24 mouse cellular contexts compared by ENCODE assay signal in the genomic region with DNA sequence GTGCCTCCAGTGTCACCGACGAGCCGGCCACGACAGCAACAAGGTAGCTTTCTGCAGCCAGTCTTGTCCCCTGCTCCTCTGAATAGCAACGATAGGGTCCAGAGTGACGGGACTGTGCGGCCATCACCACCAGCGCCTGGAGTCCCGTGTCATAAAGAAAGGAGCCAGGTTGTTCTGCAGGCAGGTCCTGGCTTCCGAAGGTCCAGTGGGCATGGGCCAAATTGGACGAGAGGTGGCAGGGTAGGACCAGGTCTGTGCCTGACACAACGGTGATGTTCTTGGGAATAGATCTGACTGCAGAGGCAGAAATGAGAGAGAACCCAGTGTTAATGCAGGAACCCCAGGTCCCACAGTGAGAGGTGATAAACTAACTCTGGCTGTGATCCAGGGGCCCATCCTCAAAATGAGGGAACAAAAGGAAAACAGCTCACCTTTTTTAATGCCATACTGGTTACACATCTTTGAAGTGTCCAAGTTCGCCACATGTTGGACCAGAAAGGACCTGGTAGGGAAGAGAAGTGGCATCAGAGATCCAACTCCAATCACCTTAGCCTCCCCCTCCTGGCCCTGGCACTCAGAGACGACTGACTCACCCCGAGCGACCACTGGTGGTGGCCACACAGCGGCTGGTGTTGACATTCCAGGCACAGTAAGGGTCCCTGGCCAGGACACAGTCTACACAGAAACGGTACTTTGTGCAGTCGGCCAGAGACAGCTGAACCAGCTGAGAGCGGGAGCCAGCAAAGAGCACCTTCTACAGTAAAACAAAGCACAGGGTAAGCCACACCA. TPM values are rescaled to one million over a fixed set of nuclear protein-coding genes. Genes with fewer than 3 reads are reported as not detected.
DNase-seq lines count a peak whose midpoint lies in the region; ATAC-seq lines count a peak whose summit lies in the region.
"Had no signal": no experiment of that assay in that cellular context is flagged by ENCODE, and none has a peak within 500 bp of the region (broad histone marks: within the 10 kb centered on the region; RNA-seq: fewer than 3 reads in every experiment).

No protein-coding gene starts in this region.

- H3K27ac ChIP-seq in embryonic facial prominence, embryonic 12.5 days = 0 out of 2 replicates have a peak overlapping the region, but pooled peaks have one; percentile 74
- no peak overlapping the region for H3K27ac ChIP-seq in midbrain, embryonic 15.5 days
- H3K27ac ChIP-seq: forebrain, embryonic 15.5 days; hindbrain, embryonic 12.5 days; kidney, postnatal 0 days had no signal

- no peak overlapping the region for H3K4me2 ChIP-seq in embryonic facial prominence, embryonic 12.5 days (replicated peaks)
- H3K4me2 ChIP-seq in midbrain, embryonic 15.5 days = no peak overlapping the region
- H3K4me2 ChIP-seq: forebrain, embryonic 15.5 days; hindbrain, embryonic 12.5 days had no signal

- H3K9me3 ChIP-seq in embryonic facial prominence, embryonic 12.5 days = no peaks in the 10 kb centered on the region
- no peaks in the 10 kb centered on the region for H3K9me3 ChIP-seq in midbrain, embryonic 15.5 days
- H3K9me3 ChIP-seq: forebrain, embryonic 15.5 days; hindbrain, embryonic 12.5 days; midbrain, embryonic 12.5 days had no signal

- no peak overlapping the region; the same call in 1 of the 2 replicates for H3K9ac ChIP-seq in embryonic facial prominence, embryonic 12.5 days
- no peak overlapping the region for H3K9ac ChIP-seq in midbrain, embryonic 15.5 days
- H3K9ac ChIP-seq: forebrain, embryonic 15.5 days; hindbrain, embryonic 12.5 days; midbrain, embryonic 12.5 days had no signal

- peak; percentile 70 for DNase-seq in cerebellum, adult 11-12 months
- DNase-seq in cerebellum, postnatal 4 days (ENCODE audit: low spot score in 2 of 2) = no peak
- peak; percentile 23 for DNase-seq in kidney, postnatal 10 days
- DNase-seq in kidney, postnatal 14 days = no peak
- peak; percentile 51 for DNase-seq in cerebellum, adult 8-10 months
- no peak for DNase-seq in spleen, adult 18-20 months
- DNase-seq: adrenal gland, adult 2 months; heart, adult 18-20 months; layer of hippocampus, adult 9-11 months; liver; lung, adult 18-20 months; thymus, adult 2 months had no signal

- peaks cover 67% of the 10 kb centered on the region for H3K36me3 ChIP-seq in embryonic facial prominence, embryonic 12.5 days
- H3K36me3 ChIP-seq in midbrain, embryonic 15.5 days (replicated peaks) = peaks cover 49% of the 10 kb centered on the region

- H3K27me3 ChIP-seq in embryonic facial prominence, embryonic 12.5 days = no peaks in the 10 kb centered on the region
- H3K27me3 ChIP-seq in midbrain, embryonic 15.5 days (replicated peaks) = no peaks in the 10 kb centered on the region
- H3K27me3 ChIP-seq: CH12.LX; forebrain, embryonic 15.5 days; hindbrain, embryonic 12.5 days; midbrain, embryonic 12.5 days had no signal

- 77% methylated on average over 20 of the region's 20 CpGs for WGBS in embryonic facial prominence, embryonic 12.5 days
- WGBS in midbrain, embryonic 15.5 days = 77% methylated on average over 20 of the region's 20 CpGs

- H3K4me1 ChIP-seq in embryonic facial prominence, embryonic 12.5 days = peaks cover 52% of the 10 kb centered on the region
- peaks cover 52% of the 10 kb centered on the region for H3K4me1 ChIP-seq in midbrain, embryonic 15.5 days

- H3K4me3 ChIP-seq in embryonic facial prominence, embryonic 12.5 days = no peak overlapping the region
- no peak overlapping the region for H3K4me3 ChIP-seq in midbrain, embryonic 15.5 days
- H3K4me3 ChIP-seq: erythroblast, embryonic 14.5 days; forebrain, embryonic 15.5 days; hindbrain, embryonic 12.5 days had no signal

- ATAC-seq in embryonic facial prominence, embryonic 12.5 days (ENCODE audit: insufficient number of reproducible peaks, insufficient read depth, low FRiP score, low TSS enrichment) = no peak
- no peak for ATAC-seq in midbrain, embryonic 15.5 days (replicated peaks)
- ATAC-seq: forebrain, embryonic 15.5 days had no signal

RNA-seq across cellular contexts. Expression of a gene that starts 3.0 kb away (rescaled TPM):
- 20.4 and 23.9 TPM in 2 replicates for polyA plus RNA-seq in embryonic facial prominence, embryonic 12.5 days (2016; fragmentation: Nextera tagmentation; extraction: Ambion mirVana)
- 31.5 and 32.5 TPM in 2 replicates for polyA plus RNA-seq in midbrain, embryonic 15.5 days (2015; fragmentation: Nextera tagmentation; extraction: Ambion mirVana)

RNA-seq across cellular contexts. Expression of a gene that starts 7.9 kb away (rescaled TPM):
- 29.3 and 29.4 TPM in 2 replicates for polyA plus RNA-seq in embryonic facial prominence, embryonic 12.5 days (2016; fragmentation: Nextera tagmentation; extraction: Ambion mirVana)
- 34.3 and 37.4 TPM in 2 replicates for polyA plus RNA-seq in midbrain, embryonic 15.5 days (2015; fragmentation: Nextera tagmentation; extraction: Ambion mirVana)

RNA-seq across cellular contexts. Expression of a gene that starts 11.0 kb away (rescaled TPM):
- 0.49 TPM in 1 of 2 replicates, not detected in the other for polyA plus RNA-seq in embryonic facial prominence, embryonic 12.5 days (2016; fragmentation: Nextera tagmentation; extraction: Ambion mirVana)
- 0.33 and 0.81 TPM in 2 replicates for polyA plus RNA-seq in midbrain, embryonic 15.5 days (2015; fragmentation: Nextera tagmentation; extraction: Ambion mirVana)
- polyA plus RNA-seq: adrenal gland, adult 2 months; erythroblast, embryonic 14.5 days; forebrain, embryonic 15.5 days; heart, postnatal 0 days; hindbrain, embryonic 12.5 days; intestine, embryonic 14.5 days; kidney, postnatal 0 days; midbrain, embryonic 12.5 days; small intestine, adult 2 months; stomach, embryonic 14.5 days; thymus, adult 2 months had no signal

RNA-seq across cellular contexts. Expression of a gene that starts 13.6 kb away (rescaled TPM):
- 19.2 and 24.0 TPM in 2 replicates for polyA plus RNA-seq in embryonic facial prominence, embryonic 12.5 days (2016; fragmentation: Nextera tagmentation; extraction: Ambion mirVana)
- polyA plus RNA-seq in midbrain, embryonic 15.5 days (2015; fragmentation: Nextera tagmentation; extraction: Ambion mirVana) = 19.0 and 23.5 TPM in 2 replicates

RNA-seq across cellular contexts. Expression of a gene that starts 38.6 kb away (rescaled TPM):
- 4.3 and 5.6 TPM in 2 replicates for polyA plus RNA-seq in embryonic facial prominence, embryonic 12.5 days (2016; fragmentation: Nextera tagmentation; extraction: Ambion mirVana)
- polyA plus RNA-seq in midbrain, embryonic 15.5 days (2015; fragmentation: Nextera tagmentation; extraction: Ambion mirVana) = 5.2 and 5.8 TPM in 2 replicates

Comparison
In these comparisons a context has a peak if more than half of its experiments do, and no peak if none do; other contexts are left out.
1. DNase-seq: peak in cerebellum, adult 11-12 months (single experiment), kidney, postnatal 10 days (single experiment) and cerebellum, adult 8-10 months (single experiment); none in cerebellum, postnatal 4 days (0 of 2), kidney, postnatal 14 days (single experiment) and spleen, adult 18-20 months (0 of 2).